Mouse (Mus musculus): ENCODE data around the gene Gm27021.

The Gm27021 gene

DNA sequence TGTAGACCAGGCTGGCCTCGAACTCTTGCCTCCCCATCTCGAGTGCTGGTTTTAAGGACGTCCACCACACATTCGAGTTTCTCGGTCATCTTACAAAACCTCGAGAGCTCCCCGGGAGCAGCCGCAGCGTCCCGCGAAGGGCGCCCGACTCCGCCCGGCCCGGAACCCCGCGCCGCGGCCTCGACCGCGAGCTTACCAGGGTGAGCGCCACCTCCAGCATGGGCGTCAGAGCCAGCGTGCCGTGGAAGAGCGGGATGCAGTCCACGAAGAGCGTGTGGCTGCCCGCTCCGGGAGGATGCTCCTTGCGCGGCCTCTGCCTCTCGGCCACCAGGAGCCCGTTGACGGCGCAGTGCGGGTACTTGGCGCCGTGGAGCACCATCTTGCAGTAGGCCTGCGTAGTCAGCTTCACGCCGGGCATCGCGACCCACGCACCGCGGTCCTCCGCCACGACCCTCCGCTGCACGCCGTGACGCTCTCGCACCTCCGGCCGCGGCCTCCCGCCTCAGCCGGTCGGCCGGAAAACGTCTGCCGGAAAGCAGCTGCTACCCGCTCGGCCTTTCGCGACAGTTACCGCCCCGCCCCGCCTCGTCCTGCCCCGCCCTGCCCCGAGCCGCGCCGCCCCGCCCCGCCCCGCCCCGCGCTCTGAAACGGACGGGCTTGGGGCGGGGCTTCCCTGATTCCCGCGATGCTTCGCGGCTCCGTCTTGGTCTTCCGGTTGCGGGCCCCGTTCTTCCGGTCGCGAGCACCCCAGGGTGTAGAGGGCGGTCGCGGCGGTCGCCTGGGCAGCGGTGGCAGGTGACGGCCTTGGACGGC is at the start of gene Gm27021, which contains the start of gene Cox4i1:
TSS of gene Gm27021 (minus strand) at position 519 of the 813 bp plus-strand sequence.
TSS of gene Cox4i1 (plus strand) at position 662 of the 813 bp plus-strand sequence.
- in situ Hi-C loops (cut with MboI): no loop called here

GRCm38 (mm10) chr8:120715996-120716680 is 48.3 kb upstream of the Gm27021 start:
- in situ Hi-C loops (cut with MboI): no loop called here

- in situ Hi-C loops (cut with MboI): no loop called here
These were observed 47.3 kb upstream of the Gm27021 start for GRCm38 (mm10) chr8:120715200-120715599.

GRCm38 (mm10) chr8:120709176-120709575 is 41.3 kb upstream of the Gm27021 start:
- in situ Hi-C loops (cut with MboI): no loop called here

GRCm38 (mm10) chr8:120706193-120706592 is 38.3 kb upstream of the Gm27021 start:
- in situ Hi-C loops (cut with MboI): no loop called here

DNA sequence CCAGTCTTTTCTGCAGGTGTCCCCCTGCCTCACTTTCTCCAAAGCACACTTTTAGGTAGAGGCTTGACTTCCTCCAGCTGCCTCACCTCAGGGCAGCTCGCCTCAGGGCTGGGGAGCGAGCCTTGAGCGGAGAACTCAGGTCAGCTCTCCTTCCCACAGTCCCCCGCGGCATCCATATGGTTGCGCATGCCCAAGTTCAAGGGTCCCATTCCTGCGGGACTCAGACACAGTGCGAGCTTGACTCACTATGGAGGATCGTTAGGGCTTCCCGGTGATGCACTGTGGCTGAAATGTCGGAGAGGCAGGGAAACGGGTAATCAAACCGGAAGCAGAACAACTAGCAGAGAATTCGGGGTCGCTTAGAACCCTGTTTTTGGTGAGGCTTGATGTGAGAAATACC is 37.3 kb upstream of the Gm27021 start:
- in situ Hi-C loops (cut with MboI): no loop called here

DNA sequence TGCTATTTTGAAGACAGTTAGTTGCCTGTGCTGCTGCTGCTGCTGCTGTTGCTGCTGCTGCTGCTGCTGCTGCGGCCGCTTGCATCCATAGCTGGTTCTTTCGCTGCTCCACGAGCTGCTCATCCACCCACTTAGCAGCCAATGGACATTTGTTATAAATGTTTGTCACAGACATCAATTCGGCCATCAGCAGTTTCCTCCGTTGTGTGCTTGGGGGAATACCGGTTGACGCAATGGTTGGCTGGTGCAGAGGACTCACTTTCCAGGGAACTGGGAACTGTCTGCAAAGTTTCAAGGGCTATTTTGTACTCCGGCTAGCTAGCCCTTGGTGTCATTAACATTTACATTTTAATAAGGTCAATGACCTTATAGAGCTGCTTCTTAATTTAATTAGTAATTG is 36.3 kb upstream of the Gm27021 start:
- in situ Hi-C loops (cut with MboI): loop anchor here (5.0 kb wide), 1 partner anchor 48 kb away; no protein-coding TSS in a partner anchor

GRCm38 (mm10) chr8:120701758-120702465 is 34.0 kb upstream of the Gm27021 start:
- in situ Hi-C loops (cut with MboI): loop anchor here (5.0 kb wide), 1 partner anchor 50 kb away; no protein-coding TSS in a partner anchor

DNA sequence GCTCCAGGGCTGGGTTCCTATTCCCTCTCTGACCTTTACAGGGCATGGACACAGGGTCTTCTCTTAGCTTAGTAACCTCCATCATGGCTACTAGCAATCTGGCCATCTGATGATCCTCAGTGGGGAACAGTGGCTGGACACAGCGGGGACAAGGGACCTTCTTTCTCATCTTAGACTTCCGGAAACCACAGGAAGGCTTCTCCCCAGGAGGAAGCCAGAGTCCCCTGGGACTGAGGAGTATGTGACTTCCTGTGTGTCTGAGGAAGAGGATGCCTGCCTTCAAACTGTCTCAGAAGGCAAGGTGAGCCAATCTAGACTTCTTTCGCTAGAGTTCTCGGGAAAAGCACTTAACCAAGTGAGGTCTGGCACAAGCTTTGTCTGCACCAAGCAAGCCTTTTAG is 32.2 kb upstream of the Gm27021 start:
- in situ Hi-C loops (cut with MboI): loop anchor here (5.0 kb wide), 1 partner anchor 52 kb away; no protein-coding TSS in a partner anchor

DNA sequence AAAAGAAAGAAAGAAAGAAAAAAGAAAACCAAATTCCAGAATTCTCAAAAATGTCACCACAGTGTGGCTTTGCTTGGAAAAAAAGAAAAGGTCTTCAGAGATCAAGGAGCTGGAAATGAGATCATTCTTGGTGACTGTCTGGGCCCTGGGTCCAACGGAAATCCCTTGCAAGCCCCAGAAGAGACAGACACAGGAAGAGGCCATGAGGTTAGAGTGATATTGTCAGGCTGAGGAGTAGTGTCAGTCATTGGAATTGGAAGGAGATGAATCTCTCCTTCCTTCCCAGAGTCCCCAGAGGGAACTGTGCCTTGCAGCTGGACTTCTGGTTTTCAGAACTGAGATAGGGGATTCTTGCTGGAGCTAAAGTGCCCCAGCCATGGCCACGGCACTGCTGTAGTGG is 31.7 kb upstream of the Gm27021 start:
- in situ Hi-C loops (cut with MboI): no loop called here

GRCm38 (mm10) chr8:120699079-120699478 is 31.2 kb upstream of the Gm27021 start:
- in situ Hi-C loops (cut with MboI): no loop called here

GRCm38 (mm10) chr8:120698426-120698825 is 30.5 kb upstream of the Gm27021 start:
- in situ Hi-C loops (cut with MboI): no loop called here

GRCm38 (mm10) chr8:120697979-120698272 is 30.0 kb upstream of the Gm27021 start:
- in situ Hi-C loops (cut with MboI): no loop called here

GRCm38 (mm10) chr8:120697154-120697978 is 29.5 kb upstream of the Gm27021 start:
- in situ Hi-C loops (cut with MboI): no loop called here

DNA sequence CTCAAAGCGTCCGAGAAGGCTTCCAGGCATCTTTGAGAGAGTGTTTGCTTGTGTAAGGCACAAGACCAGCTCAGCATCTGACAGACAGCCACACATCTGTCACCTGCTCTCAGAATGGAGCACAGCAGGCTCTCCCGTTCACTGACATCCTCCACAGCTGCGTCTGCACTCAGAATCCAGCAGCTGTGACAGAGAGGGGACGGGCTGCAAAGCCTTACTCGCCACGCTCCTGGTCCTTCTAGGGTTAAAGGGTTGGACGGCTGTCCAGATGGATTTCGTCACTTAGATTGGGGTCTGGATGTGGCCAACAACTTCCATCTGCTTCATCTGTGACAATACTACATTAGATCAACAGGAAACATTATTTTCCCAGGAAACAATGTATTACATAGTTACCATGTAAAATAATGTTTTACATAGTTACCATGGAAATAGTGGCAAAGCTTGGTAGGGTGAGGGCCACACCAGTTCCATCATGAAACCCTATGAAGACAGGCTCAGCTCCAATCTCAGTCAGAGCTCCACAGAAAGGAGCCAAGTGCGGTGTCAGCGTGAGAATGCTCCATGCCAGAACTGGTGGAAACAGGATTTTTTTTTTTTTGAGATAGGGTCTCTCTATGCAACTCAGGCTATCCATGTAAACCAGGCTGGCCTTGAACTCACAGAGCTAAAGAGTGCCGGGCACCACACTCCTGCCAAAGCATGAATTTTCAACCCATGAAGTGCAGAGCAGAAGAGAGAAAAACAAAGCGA is 28.7 kb upstream of the Gm27021 start:
- in situ Hi-C loops (cut with MboI): no loop called here

- in situ Hi-C loops (cut with MboI): no loop called here
These were observed 26.1 kb upstream of the Gm27021 start for GRCm38 (mm10) chr8:120693861-120694493.

- in situ Hi-C loops (cut with MboI): no loop called here
These were observed 25.1 kb upstream of the Gm27021 start for GRCm38 (mm10) chr8:120692934-120693333.

DNA sequence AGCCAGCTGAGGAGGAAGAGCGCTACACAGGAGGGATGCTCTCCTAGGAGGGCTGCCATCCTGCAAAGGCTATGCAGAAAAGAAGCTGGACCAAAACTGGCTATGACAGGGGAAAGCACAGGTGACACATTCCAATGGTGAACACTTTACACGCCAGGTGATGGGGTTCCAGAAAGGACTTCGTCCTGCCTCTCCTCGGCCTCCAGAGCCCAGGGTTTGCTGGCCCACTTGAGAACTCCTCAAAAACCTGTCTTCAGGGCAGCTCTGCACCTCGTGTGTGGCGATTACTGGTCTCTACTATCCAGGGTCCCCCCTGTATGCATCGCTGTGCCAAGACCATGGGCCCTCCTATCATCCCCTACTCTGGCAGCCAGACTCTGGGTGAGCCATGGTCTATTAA is 20.6 kb upstream of the Gm27021 start:
- in situ Hi-C loops (cut with MboI): no loop called here

DNA sequence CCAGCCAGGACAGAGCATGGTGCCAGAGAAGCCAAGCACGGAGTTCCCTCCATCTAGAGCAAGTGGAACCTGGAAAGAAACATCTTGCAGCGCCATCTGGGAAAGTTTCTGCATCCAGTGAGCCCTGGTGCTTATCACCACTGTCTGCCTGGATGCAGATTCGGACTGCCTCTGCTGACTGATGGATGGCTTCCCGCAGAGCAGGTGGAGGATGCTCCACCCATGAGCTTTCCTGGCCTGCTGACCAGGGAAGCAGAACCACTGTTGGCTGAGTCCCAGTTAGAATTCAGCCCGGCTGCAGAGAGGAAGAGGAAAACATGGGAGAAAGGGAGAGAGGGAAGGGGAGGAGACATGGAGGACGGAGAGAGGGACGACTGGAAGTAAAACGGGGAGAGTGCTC is 19.9 kb upstream of the Gm27021 start:
- in situ Hi-C loops (cut with MboI): no loop called here

DNA sequence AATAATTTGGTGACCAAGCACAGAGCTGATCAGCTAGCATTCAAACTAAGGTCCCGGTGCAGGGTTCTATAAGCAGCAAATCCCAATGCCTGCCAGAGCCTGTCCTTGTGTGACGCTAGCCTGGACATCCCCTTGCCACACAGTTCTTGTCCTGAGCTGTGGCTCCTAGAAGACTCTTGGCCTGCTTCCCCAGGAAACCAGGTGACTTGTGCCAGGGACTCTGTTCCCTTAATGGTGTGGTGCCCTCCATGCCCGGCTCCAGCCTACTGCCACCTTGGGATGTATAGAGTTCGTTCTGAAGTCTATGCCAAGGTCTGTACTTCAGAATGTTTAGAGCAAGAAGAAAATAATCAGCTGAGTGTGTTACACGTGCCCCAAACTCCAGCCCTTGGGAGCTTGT is 18.7 kb upstream of the Gm27021 start:
- in situ Hi-C loops (cut with MboI): no loop called here
